Mouse (Mus musculus) left cerebral cortex, postnatal 10 days (tissue): ENCODE results near the gene Stk11. TPM values are rescaled to one million over a fixed set of nuclear protein-coding genes. Genes with fewer than 3 reads are reported as not detected.

ENCODE experiments used
- DNase-seq, 2 experiments: peaks; one replicate each; pipeline ENCODE4 v3.0.0; 2021 to 2022; ENCODE audit warnings: low spot score in 2 of 2, mixed read lengths in 1 of 2; ENCODE audit errors: extremely low spot score in 1 of 2
- intact Hi-C: fragments of 180-260 bp; cut with DNase I; formaldehyde crosslinking; loops from one replicate; pipeline ENCODE4 v1.15.1; 2025
- total RNA-seq, 2 experiments: library from RNA; stranded (reverse); gene quantifications; 2 replicates each; pipeline ENCODE4 v1.2.3; 2021

Gene Stk11
- total RNA-seq, 2 experiments from 2014 or later: 81.6 to 93.4 TPM

GRCm38 (mm10) chr10:80091527-80091926, 24.1 kb upstream of the Stk11 start:
- intact Hi-C loops: no loop called here

GRCm38 (mm10) chr10:80092690-80093089, 22.9 kb upstream of the Stk11 start:
- intact Hi-C loops: no loop called here
- no peak for DNase-seq

More at GRCm38 (mm10) chr10:80091527-80091926, 24.1 kb upstream of the Stk11 start:
- DNase-seq: no peak

GRCm38 (mm10) chr10:80094085-80094484, 21.5 kb upstream of the Stk11 start:
- intact Hi-C loops: no loop called here
- no peak for DNase-seq

GRCm38 (mm10) chr10:80094684-80095083, 20.9 kb upstream of the Stk11 start:
- DNase-seq: no peak
- intact Hi-C loops: no loop called here

GRCm38 (mm10) chr10:80095547-80095946, 20.1 kb upstream of the Stk11 start:
- no peak for DNase-seq
- intact Hi-C loops: no loop called here

GRCm38 (mm10) chr10:80097275-80097674, 18.3 kb upstream of the Stk11 start:
- DNase-seq: no peak
- intact Hi-C loops: no loop called here

DNA sequence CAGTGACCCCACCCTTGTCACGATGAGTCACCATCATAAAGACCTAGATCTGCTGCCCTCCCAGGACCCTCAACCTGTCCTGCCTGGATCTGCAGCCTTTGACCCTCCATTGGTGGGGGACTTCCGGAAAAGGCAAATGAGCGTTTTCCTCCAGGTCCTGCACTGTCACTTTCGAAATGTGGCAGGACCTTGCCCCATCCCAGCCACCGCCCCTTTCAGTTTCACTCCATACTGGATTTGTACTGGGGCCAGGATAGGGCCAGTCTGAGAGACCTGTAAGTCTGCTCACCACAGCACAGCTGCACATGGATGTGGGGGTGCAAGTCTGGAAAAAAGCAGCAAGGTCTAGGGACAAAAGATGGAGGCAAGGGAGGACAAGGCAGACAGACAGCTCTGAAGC, 17.0 kb upstream of the Stk11 start:
- intact Hi-C loops: no loop called here
- DNase-seq: no peak

- DNase-seq: peak in 1 of 2 experiments; percentile 65
- intact Hi-C loops: loop anchor here (5.0 kb wide), 1 partner anchor 39 kb away; no protein-coding TSS in a partner anchor
These were observed 14.6 kb upstream of the Stk11 start for GRCm38 (mm10) chr10:80100982-80101381.

DNA sequence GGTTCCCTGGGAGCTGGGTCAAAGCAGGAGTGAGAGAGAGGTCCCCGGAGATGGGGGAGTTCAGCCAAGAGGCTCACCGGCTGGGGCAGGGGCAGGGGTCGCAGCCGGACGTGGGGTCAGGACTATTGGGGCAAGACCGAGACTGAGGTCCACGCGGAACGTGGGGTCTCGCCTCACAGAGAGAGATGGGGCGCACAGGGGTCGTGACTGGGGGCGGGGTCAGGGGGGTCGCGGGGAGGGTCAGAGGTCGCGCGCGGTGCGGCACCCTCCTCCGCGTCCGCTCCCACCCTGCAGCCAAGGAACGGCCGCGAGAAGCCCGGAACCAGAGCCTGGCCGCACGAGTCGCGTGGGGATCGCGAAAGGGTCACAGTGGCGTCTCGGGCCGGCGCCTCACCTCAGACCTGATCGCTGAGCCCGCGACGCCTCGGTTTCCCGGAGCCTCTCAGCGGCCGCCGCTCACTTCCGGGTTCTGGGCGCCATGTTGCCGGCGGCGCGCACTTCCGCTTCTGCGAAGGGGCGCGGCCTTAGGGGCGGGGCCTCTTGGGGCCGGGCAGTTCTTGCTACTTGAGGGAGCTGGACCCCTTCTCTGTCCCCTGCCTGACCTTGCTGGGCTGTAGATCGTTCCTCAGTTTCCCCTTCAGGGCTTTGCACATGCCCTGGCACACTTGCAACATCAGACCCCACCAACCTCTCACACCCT, 13.2 kb upstream of the Stk11 start:
- DNase-seq: peak; percentile 64 to 93
- intact Hi-C loops: loop anchor here (5.0 kb wide), 1 partner anchor 40 kb away; no protein-coding TSS in a partner anchor

- DNase-seq: no peak
- intact Hi-C loops: loop anchor here (5.0 kb wide), 1 partner anchor 41 kb away; no protein-coding TSS in a partner anchor
These were observed 12.6 kb upstream of the Stk11 start for GRCm38 (mm10) chr10:80103032-80103431.

- intact Hi-C loops: loop anchor here (5.0 kb wide), 1 partner anchor 42 kb away; no protein-coding TSS in a partner anchor
- DNase-seq: no peak
These were observed 11.4 kb upstream of the Stk11 start for GRCm38 (mm10) chr10:80104181-80104580.

GRCm38 (mm10) chr10:80105460-80105859, 10.1 kb upstream of the Stk11 start, which contains the start of gene Sbno2:
Sbno2 (minus strand) TSS chr10:80105571.
- DNase-seq: no peak

GRCm38 (mm10) chr10:80105926-80106325, 9.7 kb upstream of the Stk11 start:
- DNase-seq: no peak
- intact Hi-C loops: no loop called here

More at GRCm38 (mm10) chr10:80105460-80105859, 10.1 kb upstream of the Stk11 start, which contains the start of gene Sbno2:
- intact Hi-C loops: no loop called here

DNA sequence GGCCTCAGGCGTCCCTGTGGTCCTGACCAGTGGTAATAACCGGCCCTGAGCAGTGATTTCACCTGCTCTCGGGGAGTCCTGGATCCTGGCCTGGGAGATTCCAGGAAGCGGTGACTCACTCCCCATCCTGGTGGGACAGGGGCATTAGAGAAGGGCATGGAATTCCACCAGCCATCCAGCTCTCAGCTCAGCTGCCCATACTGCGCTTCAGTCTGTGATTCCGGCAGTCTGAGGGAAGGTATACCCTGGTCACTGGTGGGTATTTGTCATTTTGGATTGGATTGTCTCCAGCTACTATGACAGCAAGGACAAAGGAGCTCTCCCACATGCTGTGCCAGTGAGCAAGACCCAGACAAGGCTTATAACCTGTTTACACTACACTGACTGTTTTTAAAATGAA, 7.9 kb upstream of the Stk11 start:
- intact Hi-C loops: no loop called here
- no peak for DNase-seq

GRCm38 (mm10) chr10:80114341-80115284, 990 bp upstream of the Stk11 start:
- peak; percentile 85 to 91 for DNase-seq
- intact Hi-C loops: loop anchor here (5.0 kb wide), 3 partner anchors 37 to 127 kb away; partner anchors contain the start of gene Cnn2

DNA sequence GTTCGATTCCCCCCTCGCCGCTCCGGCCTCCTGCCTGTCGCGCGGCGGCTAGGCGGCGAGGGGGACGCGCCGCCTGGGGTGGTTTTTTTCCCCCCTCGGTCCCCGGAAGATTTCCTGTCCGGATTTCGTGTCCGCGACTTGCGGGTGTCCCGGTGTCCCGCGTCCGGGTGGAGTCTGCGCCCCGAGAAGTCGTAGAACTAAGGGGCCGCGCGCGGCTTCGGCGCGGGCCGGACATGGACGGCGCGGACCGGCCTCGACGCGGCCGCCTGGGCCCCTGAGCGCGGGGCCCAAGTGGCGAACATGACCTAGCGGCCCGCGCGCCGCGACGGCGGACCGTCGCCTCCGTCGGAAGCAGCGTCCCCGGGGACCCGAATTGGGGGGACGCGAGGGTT, 337 bp downstream of the Stk11 start:
- intact Hi-C loops: loop anchor here (5.0 kb wide), 2 partner anchors 64 to 129 kb away; partner anchors contain the start of gene Cnn2

GRCm38 (mm10) chr10:80116563-80116926, 942 bp downstream of the Stk11 start:
- intact Hi-C loops: loop anchor here (5.0 kb wide), 2 partner anchors 64 to 129 kb away; partner anchors contain the start of gene Cnn2
- no peak for DNase-seq

More for the DNA sequence above, 337 bp downstream of the Stk11 start:
- no peak for DNase-seq

GRCm38 (mm10) chr10:80116927-80117691, 1.5 kb downstream of the Stk11 start:
- intact Hi-C loops: loop anchor here (5.0 kb wide), 2 partner anchors 65 to 130 kb away; partner anchors contain the start of gene Cnn2
- no peak for DNase-seq
